Mouse (Mus musculus) kidney, adult 2 months (tissue): ENCODE results near the gene Elavl2. TPM values are rescaled to one million over a fixed set of nuclear protein-coding genes. Genes with fewer than 3 reads are reported as not detected.

Experiments used
- DNase-seq: peaks from one replicate; pipeline ENCODE4 v3.0.0; 2021
- H3K27ac ChIP-seq: fragments of 200-500 bp; 2 replicates; pipeline ENCODE4 v1.5.1; 2012; ENCODE audit warnings: low read depth, low read length, control low read depth, inconsistent platforms; ENCODE audit not compliant: insufficient read depth
- H3K27me3 ChIP-seq: fragments of 200-500 bp; replicated peaks from 2 replicates; pipeline ENCODE4 v1.6.1; 2012; ENCODE audit warnings: mild to moderate bottlenecking, moderate library complexity, low read length, inconsistent platforms; ENCODE audit not compliant: control insufficient read depth, insufficient read depth
- H3K36me3 ChIP-seq: fragments of 200-500 bp; 2 replicates; pipeline ENCODE4 v1.6.1; 2012; ENCODE audit warnings: mild to moderate bottlenecking, moderate library complexity, low read length, inconsistent platforms; ENCODE audit not compliant: control insufficient read depth, insufficient read depth
- H3K4me1 ChIP-seq: fragments of 200-500 bp; 2 replicates; pipeline ENCODE4 v1.6.1; 2011; ENCODE audit warnings: low read length; ENCODE audit not compliant: control insufficient read depth, insufficient read depth
- H3K4me3 ChIP-seq: fragments of 200-500 bp; 2 replicates; pipeline ENCODE4 v1.5.1; 2011; ENCODE audit warnings: mild to moderate bottlenecking, low read depth, low read length, control low read depth; ENCODE audit not compliant: insufficient read depth
- CTCF ChIP-seq: fragments of 200-500 bp; conservative IDR thresholded peaks from 2 replicates; pipeline ENCODE4 v1.5.1; 2011; ENCODE audit warnings: low read depth, mild to moderate bottlenecking, control low read depth, low read length, moderate library complexity, mixed read lengths; ENCODE audit not compliant: insufficient read depth, insufficient read length
- POLR2A ChIP-seq: fragments of 200-500 bp; IDR thresholded peaks from one replicate; pipeline ENCODE4 v1.6.1; 2011; ENCODE audit warnings: low read depth, low read length, control low read depth
- WGBS: fragments of 180-500 bp; shearing (Covaris S2); methylation state at CpG from one replicate; pipeline ENCODE4 v1.1.7; 2018; 5-methylcytosine and 5-hydroxymethylcytosine counted together
- polyA plus RNA-seq: library from polyadenylated mRNA; depleted of rRNA; stranded (reverse); fragments of >200 nt; gene quantifications from 2 replicates; pipeline ENCODE4 v1.2.3, GENCODE M21; 2012; rRNA removed

Elavl2 gene
- 0.34 TPM in 1 of 2 replicates, not detected in the other for polyA plus RNA-seq

DNA sequence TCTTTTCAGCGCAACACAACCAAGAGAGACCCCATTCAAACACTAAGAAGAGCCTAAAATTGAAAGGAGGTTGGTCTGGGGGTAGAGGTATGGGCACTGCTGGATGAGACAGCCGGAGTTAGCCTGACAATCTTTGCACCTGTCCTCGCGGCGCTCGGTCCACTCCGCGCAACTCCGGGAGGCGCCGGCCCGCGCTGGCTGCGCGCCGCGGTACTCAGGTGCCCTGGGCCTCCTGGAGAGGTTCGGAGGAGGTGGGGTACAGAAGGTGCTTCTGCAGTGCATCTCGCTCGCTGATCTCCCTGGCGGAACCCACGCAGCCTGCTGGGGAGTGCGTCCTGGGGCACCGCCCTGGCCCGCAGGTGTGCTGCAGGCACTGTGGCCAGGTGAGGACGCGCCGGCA lies at the start of gene Elavl2:
Gene Elavl2, minus strand, starts transcription at position 363 of the 400 bp plus-strand sequence.
- TF ChIP-seq CTCF (no peak), POLR2A (no peak)
- DNase-seq = no peak
- WGBS = 2% methylated on average over 28 of the region's 28 CpGs
- Histone ChIP-seq H3K4me1 (no peaks in the 10 kb centered on the region), H3K27me3 (no peaks in the 10 kb centered on the region), H3K27ac (no peak within 1 kb of the TSS), H3K36me3 (no peaks in the 10 kb centered on the region), H3K4me3 (no peak within 1 kb of the TSS)

DNA sequence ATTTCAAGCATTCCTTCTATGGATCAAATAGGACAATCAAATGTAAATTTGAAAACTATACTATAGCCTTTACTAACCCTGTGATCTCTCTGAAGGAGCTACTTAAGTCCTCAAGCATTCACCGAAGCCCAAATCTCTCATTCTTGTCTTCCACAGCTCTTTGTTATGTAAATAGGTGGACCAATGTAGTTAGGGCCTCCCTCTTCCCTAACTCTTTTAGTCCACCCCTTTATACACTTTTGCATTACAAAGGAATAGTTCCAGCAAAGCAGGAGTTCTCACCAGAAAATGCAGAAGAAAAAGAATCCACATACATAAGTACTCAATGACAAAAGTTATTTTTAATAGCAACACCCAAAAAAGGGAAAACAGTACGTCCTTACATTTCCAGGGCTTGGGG lies 47.3 kb upstream of the Elavl2 start:
- Histone ChIP-seq H3K4me1 (no peaks in the 10 kb centered on the region), H3K4me3 (no peak overlapping the region), H3K36me3 (no peaks in the 10 kb centered on the region), H3K27ac (no peak overlapping the region), H3K27me3 (no peaks in the 10 kb centered on the region; the same call in 1 of the 2 replicates)
- no peak for TF ChIP-seq POLR2A
- TF ChIP-seq CTCF = no peak
- 33% methylated on average over 2 of the region's 2 CpGs for WGBS
- DNase-seq = no peak

DNA sequence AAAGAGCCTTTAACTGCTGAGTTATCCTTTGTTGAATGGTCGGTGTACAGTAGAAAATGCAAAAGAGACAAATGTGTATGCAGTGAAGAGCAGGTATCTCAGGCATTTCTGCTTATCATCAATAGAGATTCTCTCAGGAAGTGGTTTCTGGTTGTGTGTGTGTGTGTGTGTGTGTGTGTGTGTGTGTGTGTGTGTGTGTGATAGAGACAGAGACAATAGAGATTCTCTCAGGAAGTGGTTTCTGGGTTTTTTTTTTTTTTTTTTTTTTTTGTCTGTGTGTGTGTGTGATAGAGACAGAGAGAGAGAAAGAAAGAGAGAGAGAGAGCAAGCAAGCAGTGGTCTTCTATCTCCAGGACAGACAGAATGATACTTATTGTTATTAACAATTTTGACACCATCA lies 15.0 kb upstream of the Elavl2 start:
- H3K27me3 ChIP-seq = no peaks in the 10 kb centered on the region
- H3K4me1 ChIP-seq = no peaks in the 10 kb centered on the region
- no peak for DNase-seq
- no peak overlapping the region for H3K4me3 ChIP-seq
- H3K27ac ChIP-seq = no peak overlapping the region
- whole genome bisulfite sequencing = 86% methylated on average over 1 of the region's 1 CpGs
- TF ChIP-seq CTCF (no peak), POLR2A (no peak)
- H3K36me3 ChIP-seq = no peaks in the 10 kb centered on the region

DNA sequence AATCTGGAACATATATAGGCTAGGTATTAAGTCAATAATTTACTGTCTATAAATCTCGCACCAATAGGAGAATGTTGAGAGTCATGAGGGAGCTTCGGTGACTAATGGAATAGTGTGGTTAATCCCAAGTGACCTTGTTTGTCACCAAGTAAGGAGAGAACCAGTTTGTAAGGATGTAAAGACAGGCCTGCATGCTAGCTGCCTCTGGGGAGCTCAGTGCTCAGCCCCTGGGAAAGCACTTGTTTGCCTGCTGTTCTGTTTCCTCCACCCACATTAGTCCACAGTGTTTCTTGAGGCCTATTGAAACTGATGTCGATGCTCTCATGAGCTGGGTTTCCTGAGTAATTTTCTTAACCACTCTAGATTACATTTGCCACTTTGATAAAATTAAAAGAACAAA lies 4.5 kb upstream of the Elavl2 start:
- no peaks in the 10 kb centered on the region for H3K36me3 ChIP-seq
- 60% methylated on average over 3 of the region's 3 CpGs for WGBS
- no peaks in the 10 kb centered on the region for H3K27me3 ChIP-seq
- TF ChIP-seq POLR2A (no peak), CTCF (no peak)
- H3K27ac ChIP-seq = no peak overlapping the region
- no peaks in the 10 kb centered on the region for H3K4me1 ChIP-seq
- H3K4me3 ChIP-seq = no peak overlapping the region
- DNase-seq = no peak

DNA sequence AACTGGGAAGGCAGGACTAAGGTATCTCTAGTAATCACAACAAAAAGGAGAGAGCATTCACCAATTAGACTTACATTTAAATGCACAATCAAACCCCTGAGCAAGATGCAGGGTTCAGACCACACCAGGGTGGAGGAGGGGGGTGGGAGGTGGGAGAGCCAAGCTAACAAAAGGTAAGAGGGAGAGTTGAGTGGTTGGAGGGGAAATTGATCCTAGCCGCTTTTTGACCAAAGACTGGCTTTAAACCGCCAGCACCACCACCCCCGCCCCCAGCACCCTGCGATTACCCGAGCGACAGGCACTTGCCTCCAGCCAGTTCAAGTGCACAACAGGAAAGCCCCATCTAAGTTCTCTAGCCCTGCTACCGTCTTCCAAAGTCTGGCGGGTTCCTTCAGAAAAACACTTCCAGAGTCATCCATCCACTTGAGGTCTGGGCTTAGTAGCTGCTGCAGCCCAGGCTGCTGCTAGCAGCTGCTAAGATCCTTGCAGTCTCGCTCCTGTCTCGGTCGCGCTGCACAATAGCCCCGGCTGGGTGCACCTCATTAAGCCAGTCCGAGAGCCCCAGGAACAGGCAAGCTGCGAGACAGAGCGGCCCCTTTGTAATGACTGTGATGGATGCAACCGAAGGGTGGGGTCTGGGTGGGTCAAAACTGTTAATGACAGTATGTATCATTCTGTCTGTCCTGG lies 932 bp downstream of the Elavl2 start:
- H3K27me3 ChIP-seq = no peaks in the 10 kb centered on the region
- no peak overlapping the region for H3K27ac ChIP-seq
- no peak for TF ChIP-seq POLR2A
- H3K4me1 ChIP-seq = no peaks in the 10 kb centered on the region
- no peak for DNase-seq
- H3K36me3 ChIP-seq = no peaks in the 10 kb centered on the region
- WGBS = 1% methylated on average over 17 of the region's 17 CpGs
- no peak overlapping the region for H3K4me3 ChIP-seq

DNA sequence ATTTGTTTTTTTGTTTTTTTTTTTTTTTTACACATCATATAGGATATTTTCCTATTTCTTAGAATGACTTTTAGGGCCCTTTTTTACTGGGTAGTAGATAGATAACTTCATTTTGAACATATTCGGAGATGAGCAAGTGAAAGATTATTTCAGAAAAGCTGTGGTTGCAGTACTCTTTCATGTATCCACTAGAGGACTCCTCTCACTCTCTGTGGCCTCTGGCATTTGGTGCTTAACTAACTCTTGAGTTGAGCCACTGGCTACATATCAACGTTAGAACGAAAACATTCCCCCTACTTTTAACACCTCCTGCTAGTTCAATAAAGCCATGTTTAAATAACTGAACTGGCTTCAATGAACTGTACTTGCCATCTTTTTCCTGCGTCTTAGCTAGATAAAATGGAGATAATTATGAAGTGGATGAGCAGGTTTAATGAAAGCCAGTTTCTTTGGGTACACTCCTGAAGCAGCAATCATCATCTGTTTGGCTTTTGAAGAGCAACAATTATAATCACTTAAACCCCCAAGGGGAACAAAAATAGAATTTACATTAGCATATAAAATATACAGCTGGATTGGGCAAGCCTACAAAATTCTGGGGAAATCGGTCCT lies 8.5 kb downstream of the Elavl2 start:
- H3K4me3 ChIP-seq = no peak overlapping the region
- 66% methylated on average over 5 of the region's 5 CpGs for WGBS
- DNase-seq = no peak

DNA sequence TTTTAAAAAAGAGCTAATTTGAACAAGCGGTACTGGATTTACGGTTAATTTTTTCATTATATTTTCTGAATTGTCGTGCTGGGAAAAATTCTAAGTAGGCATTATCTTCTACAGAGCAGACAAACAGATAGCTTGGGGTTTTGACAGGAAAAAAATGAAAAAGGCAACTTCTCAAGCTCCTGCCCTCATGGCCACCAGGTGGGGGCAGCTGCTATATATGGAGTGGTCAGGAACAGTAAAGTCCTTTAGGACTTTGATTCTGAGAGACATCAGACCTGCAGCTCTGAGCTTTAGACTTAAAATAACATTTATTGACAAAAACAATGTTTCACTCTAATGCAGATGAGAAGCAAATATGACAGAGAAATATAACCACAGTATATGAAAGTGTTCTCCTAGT lies 12.9 kb downstream of the Elavl2 start:
- no peak for TF ChIP-seq POLR2A
- no peak for TF ChIP-seq CTCF
- no peak for DNase-seq
- Histone ChIP-seq H3K4me3 (no peak overlapping the region), H3K36me3 (no peaks in the 10 kb centered on the region), H3K4me1 (no peaks in the 10 kb centered on the region), H3K27me3 (no peaks in the 10 kb centered on the region), H3K27ac (no peak overlapping the region)
- WGBS = 92% methylated on average over 3 of the region's 3 CpGs

More for the DNA sequence above, 8.5 kb downstream of the Elavl2 start:
- Histone ChIP-seq H3K27me3 (no peaks in the 10 kb centered on the region), H3K4me1 (no peaks in the 10 kb centered on the region), H3K36me3 (no peaks in the 10 kb centered on the region), H3K27ac (no peak overlapping the region)
- no peak for TF ChIP-seq POLR2A
- TF ChIP-seq CTCF = no peak

DNA sequence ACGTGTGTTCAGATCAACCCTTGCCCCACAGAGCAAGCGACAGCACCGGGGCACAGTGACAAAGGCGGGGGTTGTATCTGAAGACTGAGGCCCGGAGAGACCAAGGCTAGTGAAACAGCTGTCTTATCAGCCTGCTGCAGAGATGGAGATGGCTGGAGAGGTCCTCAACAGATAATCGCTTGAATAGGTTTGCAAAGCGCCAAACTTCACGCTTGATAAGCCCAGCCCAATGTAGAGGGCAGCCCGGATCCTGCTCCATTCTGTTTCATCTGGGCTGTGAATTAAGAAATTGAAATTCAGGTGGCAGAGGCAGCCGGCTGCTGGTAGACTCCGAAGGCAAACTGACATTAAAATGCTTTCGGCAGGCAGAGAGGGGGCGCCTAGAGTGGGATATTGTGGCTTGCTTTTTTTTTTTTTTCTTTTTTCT lies 19.4 kb downstream of the Elavl2 start:
- no peak for TF ChIP-seq CTCF
- no peak for TF ChIP-seq POLR2A
- Histone ChIP-seq H3K36me3 (no peaks in the 10 kb centered on the region), H3K4me1 (no peaks in the 10 kb centered on the region), H3K27me3 (no peaks in the 10 kb centered on the region), H3K4me3 (no peak overlapping the region), H3K27ac (no peak overlapping the region)
- 4% methylated on average over 13 of the region's 13 CpGs for WGBS
- no peak for DNase-seq
